ENCODE assay signal across 8 mouse cellular contexts in genomic region chr14:72983456-72983855, GRCm38 (mm10).
DNase-seq lines count a peak whose midpoint lies in the region; ATAC-seq lines count a peak whose summit lies in the region.

No protein-coding gene starts in this region.

- no peaks in the 10 kb centered on the region for H3K4me1 ChIP-seq in intestine, embryonic 15.5 days (replicated peaks)

- 4% methylated on average over 11 of the region's 11 CpGs for WGBS in intestine, embryonic 15.5 days

- 0 out of 2 replicates have a peak overlapping the region, but pooled peaks have one; percentile 3 for H3K4me3 ChIP-seq in intestine, embryonic 15.5 days (replicated peaks)

- peak; percentile 90 for DNase-seq in adrenal gland, adult 2 months
- peak; percentile 84 for DNase-seq in embryo, embryonic 11 days
- DNase-seq in gastrocnemius, postnatal 4 days (ENCODE audit: low spot score in 2 of 2): peak; percentile 56 to 83
- peak; percentile 89 to 91 for DNase-seq in left cerebral cortex, postnatal 14 days (ENCODE audit: low spot score in 2 of 2)
- peak; percentile 88 for DNase-seq in mesoderm, embryonic 11.5 days (ENCODE audit: low read depth, low spot score)
- DNase-seq in right cerebral cortex, postnatal 25 days: peak; percentile 75

- peak; percentile 85 for ATAC-seq in intestine, embryonic 15.5 days
- ATAC-seq in erythroid progenitor cell, adult 5-6 weeks (replicated peaks; ENCODE audit: low FRiP score, poor library complexity, severe bottlenecking): no peak

- H3K36me3 ChIP-seq in intestine, embryonic 15.5 days: no peaks in the 10 kb centered on the region

- no peaks in the 10 kb centered on the region for H3K9me3 ChIP-seq in intestine, embryonic 15.5 days

- H3K4me2 ChIP-seq in intestine, embryonic 15.5 days (replicated peaks): peak overlapping the region; percentile 52

- H3K27me3 ChIP-seq in intestine, embryonic 15.5 days (replicated peaks): no peaks in the 10 kb centered on the region

- no peak overlapping the region for H3K27ac ChIP-seq in intestine, embryonic 15.5 days

- intact Hi-C loops in left cerebral cortex, postnatal 14 days (cut with DNase I): loop anchor here (5.0 to 10.0 kb wide), 2 partner anchors 271 to 409 kb away; partner anchors contain the start of gene Fndc3a

- H3K9ac ChIP-seq in intestine, embryonic 15.5 days: no peak overlapping the region
